Mouse (Mus musculus): Measurements from ENCODE around the gene Ms4a6b. TPM values are rescaled to one million over a fixed set of nuclear protein-coding genes. Genes with fewer than 3 reads are reported as not detected.
"Not testable (repeated sequence)": the region's sequence is repeated elsewhere in the genome, so short reads cannot be mapped to it uniquely, and the experiment has no call there.

Gene Ms4a6b
- polyA plus RNA-seq, 1 experiment: 34.8 TPM

GRCm38 (mm10) chr19:11496361-11496760 is 20.0 kb upstream of the Ms4a6b start:
- DNase-seq (ENCODE audit: low read depth in 1 of 2, low spot score in 2 of 2): no peak
- Histone ChIP-seq H3K27ac (ENCODE audit: insufficient read depth, low read length) (peak overlapping the region; percentile 76), H3K27me3 (ENCODE audit: control insufficient read depth, insufficient read depth, low read length) (no peaks in the 10 kb centered on the region), H3K4me3 (ENCODE audit: extremely low read depth, insufficient read depth, insufficient read length) (no peak overlapping the region), H3K36me3 (ENCODE audit: control insufficient read depth, insufficient read depth, low read length) (peaks cover 1% of the 10 kb centered on the region; the same call in 1 of the 2 replicates), H3K4me1 (ENCODE audit: control insufficient read depth, insufficient read depth, insufficient read length) (peaks cover 21% of the 10 kb centered on the region)
- TF ChIP-seq POLR2A (IDR thresholded peaks at IDR 0.05; ENCODE audit: low read depth, low read length) (no peak), CTCF (IDR thresholded peaks at IDR 0.05; ENCODE audit: extremely low read depth, insufficient read depth, insufficient read length, insufficient replicate concordance) (no peak)
- 84% methylated on average over 6 of the region's 6 CpGs for WGBS

- peak overlapping the region; percentile 85 for H3K27ac ChIP-seq (ENCODE audit: insufficient read depth, low read length)
- H3K27me3 ChIP-seq (ENCODE audit: control insufficient read depth, insufficient read depth, low read length); H3K36me3 ChIP-seq (ENCODE audit: control insufficient read depth, insufficient read depth, low read length): not testable (repeated sequence)
- H3K4me1 ChIP-seq (ENCODE audit: control insufficient read depth, insufficient read depth, insufficient read length): peaks cover 22% of the 10 kb centered on the region
- peak in 1 of 2 experiments; percentile 57 for DNase-seq (ENCODE audit: low read depth in 1 of 2, low spot score in 2 of 2)
- 5% methylated on average over 1 of the region's 1 CpGs for WGBS
- peak overlapping the region; percentile 52; the same call in 1 of the 2 replicates for H3K4me3 ChIP-seq (ENCODE audit: extremely low read depth, insufficient read depth, insufficient read length)
Measured at GRCm38 (mm10) chr19:11497300-11497699, 19.0 kb upstream of the Ms4a6b start.

- no peak for DNase-seq (ENCODE audit: low read depth in 1 of 2, low spot score in 2 of 2)
- WGBS: 31% methylated on average over 1 of the region's 1 CpGs
- no peak overlapping the region for H3K4me3 ChIP-seq (ENCODE audit: extremely low read depth, insufficient read depth, insufficient read length)
- H3K27me3 ChIP-seq (ENCODE audit: control insufficient read depth, insufficient read depth, low read length): no peaks in the 10 kb centered on the region
- peak overlapping the region; percentile 74 for H3K27ac ChIP-seq (ENCODE audit: insufficient read depth, low read length)
- peaks cover 12% of the 10 kb centered on the region for H3K4me1 ChIP-seq (ENCODE audit: control insufficient read depth, insufficient read depth, insufficient read length)
- peaks cover 7% of the 10 kb centered on the region for H3K36me3 ChIP-seq (ENCODE audit: control insufficient read depth, insufficient read depth, low read length)
- TF ChIP-seq CTCF (IDR thresholded peaks at IDR 0.05; ENCODE audit: extremely low read depth, insufficient read depth, insufficient read length, insufficient replicate concordance) (no peak), POLR2A (IDR thresholded peaks at IDR 0.05; ENCODE audit: low read depth, low read length) (no peak)
Measured at GRCm38 (mm10) chr19:11500796-11501195, 15.5 kb upstream of the Ms4a6b start.

GRCm38 (mm10) chr19:11501326-11501725 is 15.0 kb upstream of the Ms4a6b start:
- peaks cover 8% of the 10 kb centered on the region for H3K36me3 ChIP-seq (ENCODE audit: control insufficient read depth, insufficient read depth, low read length)
- no peak for DNase-seq (ENCODE audit: low read depth in 1 of 2, low spot score in 2 of 2)
- H3K27me3 ChIP-seq (ENCODE audit: control insufficient read depth, insufficient read depth, low read length): no peaks in the 10 kb centered on the region
- no peak overlapping the region for H3K4me3 ChIP-seq (ENCODE audit: extremely low read depth, insufficient read depth, insufficient read length)
- H3K27ac ChIP-seq (ENCODE audit: insufficient read depth, low read length): peak overlapping the region; percentile 15; the same call in 1 of the 2 replicates
- TF ChIP-seq POLR2A (IDR thresholded peaks at IDR 0.05; ENCODE audit: low read depth, low read length) (no peak), CTCF (IDR thresholded peaks at IDR 0.05; ENCODE audit: extremely low read depth, insufficient read depth, insufficient read length, insufficient replicate concordance) (no peak)
- WGBS: 17% methylated on average over 4 of the region's 4 CpGs
- peaks cover 7% of the 10 kb centered on the region for H3K4me1 ChIP-seq (ENCODE audit: control insufficient read depth, insufficient read depth, insufficient read length)

- peaks cover 4% of the 10 kb centered on the region for H3K4me1 ChIP-seq (ENCODE audit: control insufficient read depth, insufficient read depth, insufficient read length)
- H3K36me3 ChIP-seq (ENCODE audit: control insufficient read depth, insufficient read depth, low read length): peaks cover 7% of the 10 kb centered on the region
- H3K27ac ChIP-seq (ENCODE audit: insufficient read depth, low read length): no peak overlapping the region
- 63% methylated on average over 1 of the region's 1 CpGs for WGBS
- DNase-seq (ENCODE audit: low read depth in 1 of 2, low spot score in 2 of 2): no peak
- TF ChIP-seq CTCF (IDR thresholded peaks at IDR 0.05; ENCODE audit: extremely low read depth, insufficient read depth, insufficient read length, insufficient replicate concordance): no peak
- no peak for TF ChIP-seq POLR2A (IDR thresholded peaks at IDR 0.05; ENCODE audit: low read depth, low read length)
- H3K27me3 ChIP-seq (ENCODE audit: control insufficient read depth, insufficient read depth, low read length): no peaks in the 10 kb centered on the region
- no peak overlapping the region for H3K4me3 ChIP-seq (ENCODE audit: extremely low read depth, insufficient read depth, insufficient read length)
Measured at GRCm38 (mm10) chr19:11504857-11505256, 11.5 kb upstream of the Ms4a6b start.

- Histone ChIP-seq H3K27ac (ENCODE audit: insufficient read depth, low read length) (peak overlapping the region; percentile 40; the same call in 1 of the 2 replicates), H3K4me3 (ENCODE audit: extremely low read depth, insufficient read depth, insufficient read length) (no peak overlapping the region), H3K36me3 (ENCODE audit: control insufficient read depth, insufficient read depth, low read length) (peaks cover 2% of the 10 kb centered on the region; the same call in 1 of the 2 replicates), H3K27me3 (ENCODE audit: control insufficient read depth, insufficient read depth, low read length) (no peaks in the 10 kb centered on the region), H3K4me1 (ENCODE audit: control insufficient read depth, insufficient read depth, insufficient read length) (peaks cover 12% of the 10 kb centered on the region; the same call in 1 of the 2 replicates)
- TF ChIP-seq POLR2A (IDR thresholded peaks at IDR 0.05; ENCODE audit: low read depth, low read length): no peak; the same call in 1 of the 2 replicates
- TF ChIP-seq CTCF (IDR thresholded peaks at IDR 0.05; ENCODE audit: extremely low read depth, insufficient read depth, insufficient read length, insufficient replicate concordance): no peak
- WGBS: 44% methylated on average over 1 of the region's 1 CpGs
- no peak for DNase-seq (ENCODE audit: low read depth in 1 of 2, low spot score in 2 of 2)
Measured at GRCm38 (mm10) chr19:11513458-11513857, 2.9 kb upstream of the Ms4a6b start.

GRCm38 (mm10) chr19:11516845-11517244 is 533 bp downstream of the Ms4a6b start:
- H3K36me3 ChIP-seq (ENCODE audit: control insufficient read depth, insufficient read depth, low read length): peaks cover under 1% of the 10 kb centered on the region
- WGBS: 35% methylated on average over 4 of the region's 4 CpGs
- DNase-seq (ENCODE audit: low read depth in 1 of 2, low spot score in 2 of 2): peak; percentile 48 to 57
- H3K27me3 ChIP-seq (ENCODE audit: control insufficient read depth, insufficient read depth, low read length): no peaks in the 10 kb centered on the region
- H3K27ac ChIP-seq (ENCODE audit: insufficient read depth, low read length): peak overlapping the region; percentile 82; the same call in 1 of the 2 replicates
- peak overlapping the region; percentile 47 for H3K4me3 ChIP-seq (ENCODE audit: extremely low read depth, insufficient read depth, insufficient read length)
- peaks cover 12% of the 10 kb centered on the region; the same call in 1 of the 2 replicates for H3K4me1 ChIP-seq (ENCODE audit: control insufficient read depth, insufficient read depth, insufficient read length)
- TF ChIP-seq CTCF (IDR thresholded peaks at IDR 0.05; ENCODE audit: extremely low read depth, insufficient read depth, insufficient read length, insufficient replicate concordance): no peak
- no peak for TF ChIP-seq POLR2A (IDR thresholded peaks at IDR 0.05; ENCODE audit: low read depth, low read length)

- H3K36me3 ChIP-seq (ENCODE audit: control insufficient read depth, insufficient read depth, low read length); H3K4me3 ChIP-seq (ENCODE audit: extremely low read depth, insufficient read depth, insufficient read length); H3K27me3 ChIP-seq (ENCODE audit: control insufficient read depth, insufficient read depth, low read length); DNase-seq (ENCODE audit: low read depth in 1 of 2, low spot score in 2 of 2): not testable (repeated sequence)
- WGBS: 0% methylated on average over 1 of the region's 1 CpGs
- H3K27ac ChIP-seq (ENCODE audit: insufficient read depth, low read length): peak overlapping the region; percentile 82
- H3K4me1 ChIP-seq (ENCODE audit: control insufficient read depth, insufficient read depth, insufficient read length): peaks cover 12% of the 10 kb centered on the region; the same call in 1 of the 2 replicates
Measured at GRCm38 (mm10) chr19:11517373-11517772, 1.1 kb downstream of the Ms4a6b start.

- DNase-seq (ENCODE audit: low read depth in 1 of 2, low spot score in 2 of 2): peak in 1 of 2 experiments; percentile 26
- 4% methylated on average over 2 of the region's 2 CpGs for WGBS
- Histone ChIP-seq H3K4me3 (ENCODE audit: extremely low read depth, insufficient read depth, insufficient read length) (peak overlapping the region; percentile 50), H3K27ac (ENCODE audit: insufficient read depth, low read length) (peak overlapping the region; percentile 80), H3K4me1 (ENCODE audit: control insufficient read depth, insufficient read depth, insufficient read length) (peaks cover 14% of the 10 kb centered on the region)
- H3K27me3 ChIP-seq (ENCODE audit: control insufficient read depth, insufficient read depth, low read length); H3K36me3 ChIP-seq (ENCODE audit: control insufficient read depth, insufficient read depth, low read length): not testable (repeated sequence)
Measured at GRCm38 (mm10) chr19:11518356-11518755, 2.0 kb downstream of the Ms4a6b start.
